Mouse (Mus musculus) neural tube, embryonic 13.5 days (tissue): ENCODE measurements at regions not wholly inside any gene's neighbourhood (a gene's known extent, or its start where the extent isn't known, plus 50 kb on each side); places are given as distances from the start of the nearest gene placed in this dataset.

Source experiments
- ATAC-seq: fragments of 200-750 bp; cut with Nextera tagmentation; 2 replicates; pipeline ENCODE4 v1.8.0; 2017; ENCODE audit warnings: low read depth, mild to moderate bottlenecking, moderate TSS enrichment, moderate library complexity
- H3K27ac ChIP-seq: fragments of 300-500 bp; sonication (generic); replicated peaks from 2 replicates; pipeline ENCODE4 v1.5.1; 2015; ENCODE audit warnings: moderate library complexity, mild to moderate bottlenecking, inconsistent platforms
- H3K27me3 ChIP-seq: fragments of 300-500 bp; sonication (generic); 2 replicates; pipeline ENCODE4 v1.6.1; 2015; ENCODE audit warnings: mild to moderate bottlenecking, inconsistent platforms
- H3K36me3 ChIP-seq: fragments of 300-500 bp; sonication (generic); 2 replicates; pipeline ENCODE4 v1.6.1; 2015; ENCODE audit warnings: mild to moderate bottlenecking, inconsistent platforms
- H3K4me1 ChIP-seq: fragments of 300-500 bp; sonication (generic); replicated peaks from 2 replicates; pipeline ENCODE4 v1.6.1; 2015; ENCODE audit warnings: inconsistent platforms
- H3K4me2 ChIP-seq: fragments of 300-500 bp; sonication (generic); 2 replicates; pipeline ENCODE4 v1.6.1; 2015; ENCODE audit warnings: inconsistent platforms, mild to moderate bottlenecking, moderate library complexity
- H3K4me3 ChIP-seq: fragments of 300-500 bp; sonication (generic); 2 replicates; pipeline ENCODE4 v1.5.1; 2015; ENCODE audit warnings: mild to moderate bottlenecking, inconsistent platforms
- H3K9ac ChIP-seq: fragments of 300-500 bp; sonication (generic); 2 replicates; pipeline ENCODE4 v1.6.1; 2015; ENCODE audit warnings: moderate library complexity, mild to moderate bottlenecking, inconsistent platforms
- H3K9me3 ChIP-seq: fragments of 300-500 bp; sonication (generic); 2 replicates; pipeline ENCODE4 v1.6.1; 2016; ENCODE audit warnings: inconsistent platforms
- whole genome bisulfite sequencing: fragments of 180-500 bp; shearing (Covaris S2); methylation state at CpG from one replicate; pipeline ENCODE4 v1.1.7; 2015; 5-methylcytosine and 5-hydroxymethylcytosine counted together

- WGBS = 73% methylated on average over 9 of the region's 9 CpGs
- Histone ChIP-seq H3K4me3 (no peak overlapping the region), H3K4me2 (no peak overlapping the region), H3K9me3 (no peaks in the 10 kb centered on the region), H3K27me3 (no peaks in the 10 kb centered on the region), H3K9ac (no peak overlapping the region), H3K36me3 (no peaks in the 10 kb centered on the region), H3K4me1 (peaks cover 24% of the 10 kb centered on the region), H3K27ac (no peak overlapping the region)
- no peak for ATAC-seq
Observed at GRCm38 (mm10) chr12:85527011-85527410, 53.3 kb downstream of the Fos start.

- 96% methylated on average over 1 of the region's 1 CpGs for WGBS
- Histone ChIP-seq H3K4me1 (no peaks in the 10 kb centered on the region), H3K9ac (no peak overlapping the region), H3K27ac (no peak overlapping the region), H3K4me3 (no peak overlapping the region), H3K36me3 (no peaks in the 10 kb centered on the region), H3K4me2 (no peak overlapping the region), H3K27me3 (no peaks in the 10 kb centered on the region), H3K9me3 (no peaks in the 10 kb centered on the region)
- no peak for ATAC-seq
Observed at GRCm38 (mm10) chr12:85531638-85532037, 57.9 kb downstream of the Fos start.

DNA sequence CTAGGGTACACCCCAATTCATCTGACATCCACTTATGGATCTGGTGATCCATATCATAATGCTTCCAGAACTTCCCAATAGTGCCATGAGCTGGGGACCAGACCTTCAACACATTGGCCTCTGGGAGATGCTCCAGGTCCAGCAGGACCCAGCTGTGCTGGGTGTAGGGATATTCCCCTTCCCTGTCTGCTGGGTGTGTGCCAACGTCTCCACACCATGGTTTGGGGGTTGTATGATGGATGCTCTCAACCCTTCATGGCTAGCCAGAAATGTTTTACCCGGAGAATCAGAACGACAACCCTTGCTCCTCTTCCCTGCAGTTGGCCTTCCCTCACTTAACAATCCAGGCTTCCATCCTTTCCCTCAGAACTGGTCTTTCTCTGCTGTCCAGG is 58.5 kb downstream of the Fos start:
- H3K9ac ChIP-seq = no peak overlapping the region
- no peaks in the 10 kb centered on the region for H3K4me1 ChIP-seq
- no peaks in the 10 kb centered on the region for H3K9me3 ChIP-seq
- H3K4me3 ChIP-seq = no peak overlapping the region
- WGBS = 92% methylated on average over 3 of the region's 3 CpGs
- no peak overlapping the region for H3K27ac ChIP-seq
- no peaks in the 10 kb centered on the region for H3K27me3 ChIP-seq
- no peaks in the 10 kb centered on the region for H3K36me3 ChIP-seq
- no peak for ATAC-seq
- no peak overlapping the region for H3K4me2 ChIP-seq

- 76% methylated on average over 14 of the region's 14 CpGs for WGBS
- no peak overlapping the region for H3K27ac ChIP-seq
- no peak overlapping the region for H3K4me3 ChIP-seq
- H3K9ac ChIP-seq = no peak overlapping the region
- no peaks in the 10 kb centered on the region for H3K9me3 ChIP-seq
- no peaks in the 10 kb centered on the region for H3K36me3 ChIP-seq
- no peaks in the 10 kb centered on the region for H3K4me1 ChIP-seq
- no peak overlapping the region for H3K4me2 ChIP-seq
- no peak for ATAC-seq
- no peaks in the 10 kb centered on the region for H3K27me3 ChIP-seq
Observed at GRCm38 (mm10) chr12:85532613-85533460, 59.1 kb downstream of the Fos start.

- 85% methylated on average over 3 of the region's 3 CpGs for WGBS
Observed at GRCm38 (mm10) chr12:85533603-85534002, 59.9 kb downstream of the Fos start.

DNA sequence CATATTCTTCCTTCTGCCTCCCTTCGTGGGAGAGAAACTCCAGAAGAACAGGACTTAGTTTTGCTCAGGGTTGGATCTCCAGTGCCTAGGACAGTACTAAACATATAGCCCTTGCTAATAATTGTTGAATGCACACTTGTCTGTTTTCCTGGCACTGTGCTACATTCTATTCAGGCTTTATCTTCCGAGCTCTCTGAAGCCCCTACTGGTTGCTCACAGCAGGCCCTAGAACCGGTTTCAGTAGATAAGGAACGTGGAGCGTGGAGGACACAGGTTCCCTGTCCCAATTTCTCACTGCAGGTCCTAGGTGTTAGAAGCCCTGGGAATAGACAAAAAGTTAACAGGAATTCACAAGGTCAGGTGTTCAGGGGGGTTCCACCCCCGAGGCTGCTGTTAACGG is 59.4 kb upstream of the Jdp2 start:
- H3K9me3 ChIP-seq = no peaks in the 10 kb centered on the region
- no peaks in the 10 kb centered on the region for H3K27me3 ChIP-seq
- no peak overlapping the region for H3K27ac ChIP-seq
- 55% methylated on average over 7 of the region's 7 CpGs for WGBS
- ATAC-seq = no peak
- H3K4me3 ChIP-seq = no peak overlapping the region
- H3K4me2 ChIP-seq = no peak overlapping the region
- H3K4me1 ChIP-seq = no peaks in the 10 kb centered on the region
- H3K9ac ChIP-seq = no peak overlapping the region
- H3K36me3 ChIP-seq = no peaks in the 10 kb centered on the region

More at GRCm38 (mm10) chr12:85533603-85534002, 59.9 kb downstream of the Fos start:
- H3K9ac ChIP-seq = no peak overlapping the region
- H3K27ac ChIP-seq = no peak overlapping the region
- no peaks in the 10 kb centered on the region for H3K4me1 ChIP-seq
- no peak overlapping the region for H3K4me3 ChIP-seq
- no peaks in the 10 kb centered on the region for H3K9me3 ChIP-seq
- H3K36me3 ChIP-seq = no peaks in the 10 kb centered on the region
- H3K4me2 ChIP-seq = no peak overlapping the region
- no peaks in the 10 kb centered on the region for H3K27me3 ChIP-seq
- no peak for ATAC-seq

- Histone ChIP-seq H3K27ac (no peak overlapping the region), H3K4me3 (no peak overlapping the region), H3K4me2 (no peak overlapping the region), H3K9ac (no peak overlapping the region), H3K27me3 (no peaks in the 10 kb centered on the region), H3K36me3 (no peaks in the 10 kb centered on the region), H3K4me1 (peaks cover 8% of the 10 kb centered on the region), H3K9me3 (no peaks in the 10 kb centered on the region)
- peak; percentile 40; the same call in 1 of the 2 replicates for ATAC-seq
- WGBS = 69% methylated on average over 3 of the region's 3 CpGs
Observed at GRCm38 (mm10) chr12:85541153-85541552, 57.7 kb upstream of the Jdp2 start.

GRCm38 (mm10) chr12:85542881-85543280 is 55.9 kb upstream of the Jdp2 start:
- Histone ChIP-seq H3K9me3 (no peaks in the 10 kb centered on the region), H3K4me1 (peaks cover 15% of the 10 kb centered on the region), H3K4me2 (no peak overlapping the region), H3K4me3 (no peak overlapping the region), H3K27me3 (no peaks in the 10 kb centered on the region), H3K36me3 (no peaks in the 10 kb centered on the region), H3K9ac (no peak overlapping the region), H3K27ac (no peak overlapping the region)
- WGBS = 82% methylated on average over 6 of the region's 6 CpGs
- ATAC-seq = no peak

DNA sequence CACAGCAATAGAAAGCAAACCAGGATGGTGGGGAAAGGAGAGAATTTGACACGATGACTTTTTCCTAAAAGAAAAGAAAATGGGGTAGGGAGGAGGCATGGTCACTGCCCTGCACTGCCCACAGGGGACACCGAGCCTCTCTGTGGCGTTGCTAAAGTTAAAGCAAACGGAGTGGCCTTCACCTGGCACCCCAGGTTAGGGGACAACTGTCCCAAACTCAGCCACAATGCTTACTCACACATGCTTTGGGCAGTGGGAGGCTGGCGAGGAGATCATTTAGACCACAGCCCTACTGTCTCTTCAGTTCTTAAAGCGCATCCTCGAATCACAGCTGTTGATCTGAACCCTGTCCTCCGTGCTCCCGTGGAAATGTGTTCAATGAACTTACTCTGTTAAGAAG is 55.3 kb upstream of the Jdp2 start:
- 87% methylated on average over 9 of the region's 9 CpGs for WGBS
- no peaks in the 10 kb centered on the region for H3K36me3 ChIP-seq
- no peak overlapping the region for H3K4me3 ChIP-seq

DNA sequence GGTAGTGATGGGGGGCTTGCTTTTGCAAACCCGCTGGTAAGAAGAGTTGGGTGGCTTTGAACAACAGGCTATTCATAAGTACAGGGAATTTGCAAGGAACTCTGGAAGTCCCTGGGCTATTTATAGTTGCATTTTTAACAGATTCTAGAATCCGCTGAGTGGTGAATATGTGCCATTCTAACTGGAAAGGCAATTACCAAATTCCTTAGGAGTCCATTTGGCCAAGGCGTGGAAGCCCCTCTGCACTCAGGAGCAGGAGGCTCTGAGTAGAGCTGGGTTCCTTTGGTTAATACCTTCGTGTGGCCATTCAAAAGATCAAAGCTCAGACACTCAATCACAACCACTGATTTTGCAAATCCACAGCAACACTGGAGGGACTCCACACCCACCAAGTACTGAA is 54.0 kb upstream of the Jdp2 start:
- H3K4me1 ChIP-seq = peaks cover 25% of the 10 kb centered on the region
- WGBS = 60% methylated on average over 4 of the region's 4 CpGs
- no peaks in the 10 kb centered on the region for H3K36me3 ChIP-seq
- H3K9me3 ChIP-seq = no peaks in the 10 kb centered on the region
- no peaks in the 10 kb centered on the region for H3K27me3 ChIP-seq
- no peak overlapping the region for H3K9ac ChIP-seq
- no peak for ATAC-seq
- H3K4me3 ChIP-seq = no peak overlapping the region
- no peak overlapping the region for H3K4me2 ChIP-seq
- H3K27ac ChIP-seq = no peak overlapping the region

More for the DNA sequence above, 55.3 kb upstream of the Jdp2 start:
- H3K27ac ChIP-seq = no peak overlapping the region
- H3K9ac ChIP-seq = no peak overlapping the region
- H3K9me3 ChIP-seq = no peaks in the 10 kb centered on the region
- ATAC-seq = no peak
- no peak overlapping the region for H3K4me2 ChIP-seq
- peaks cover 22% of the 10 kb centered on the region for H3K4me1 ChIP-seq
- no peaks in the 10 kb centered on the region for H3K27me3 ChIP-seq

DNA sequence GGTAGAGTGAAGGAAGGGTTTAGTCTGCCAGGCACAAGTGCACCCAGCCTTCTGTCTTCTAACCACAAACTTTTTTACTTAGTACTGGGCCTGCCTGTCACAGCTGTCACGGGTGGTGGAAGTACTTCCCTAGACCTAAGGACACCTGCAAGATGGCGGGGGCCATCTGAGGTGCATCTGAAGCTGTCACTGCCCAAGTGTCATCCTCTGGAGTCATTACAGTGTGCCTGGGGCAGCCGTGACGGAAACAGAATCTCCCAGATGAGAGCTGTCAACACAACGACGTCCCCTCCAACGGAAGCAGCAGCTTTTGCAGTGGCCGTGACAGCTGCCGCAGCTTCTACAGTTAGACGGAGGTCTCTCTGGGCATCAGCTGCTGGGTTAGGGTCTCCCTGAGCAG is 53.1 kb upstream of the Jdp2 start:
- H3K4me1 ChIP-seq = peaks cover 25% of the 10 kb centered on the region
- H3K36me3 ChIP-seq = no peaks in the 10 kb centered on the region
- no peaks in the 10 kb centered on the region for H3K27me3 ChIP-seq
- no peak overlapping the region for H3K9ac ChIP-seq
- H3K4me2 ChIP-seq = no peak overlapping the region
- no peak for ATAC-seq
- H3K27ac ChIP-seq = no peak overlapping the region
- no peak overlapping the region for H3K4me3 ChIP-seq
- WGBS = 46% methylated on average over 10 of the region's 10 CpGs
- no peaks in the 10 kb centered on the region for H3K9me3 ChIP-seq

DNA sequence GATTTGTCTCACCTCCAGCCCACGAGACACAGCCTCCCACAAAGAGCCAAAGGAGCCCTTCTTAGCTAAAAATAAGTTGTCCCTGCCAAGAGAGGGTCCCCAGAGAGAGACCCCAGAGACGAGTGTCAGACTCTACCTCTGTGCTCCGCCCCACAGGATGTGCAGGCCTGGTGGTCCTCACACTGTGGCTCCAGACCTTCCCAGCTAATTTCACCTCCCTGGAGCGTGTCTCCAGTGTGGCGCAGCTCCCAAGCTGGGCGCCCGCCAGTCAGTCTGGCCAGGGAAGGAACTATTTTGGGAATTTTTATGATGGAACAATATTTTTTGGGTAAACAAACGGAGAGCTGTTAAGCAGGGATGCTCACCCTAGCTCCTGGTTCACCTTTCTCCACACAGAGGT is 50.8 kb upstream of the Jdp2 start:
- Histone ChIP-seq H3K4me3 (no peak overlapping the region), H3K4me1 (peaks cover 25% of the 10 kb centered on the region), H3K36me3 (no peaks in the 10 kb centered on the region), H3K4me2 (no peak overlapping the region), H3K9ac (no peak overlapping the region), H3K9me3 (no peaks in the 10 kb centered on the region), H3K27ac (0 out of 2 replicates have a peak overlapping the region, but pooled peaks have one; percentile 28), H3K27me3 (no peaks in the 10 kb centered on the region)
- no peak for ATAC-seq
- 66% methylated on average over 8 of the region's 8 CpGs for WGBS
